ENCODE assay signal across 14 mouse cellular contexts in the genomic region with DNA sequence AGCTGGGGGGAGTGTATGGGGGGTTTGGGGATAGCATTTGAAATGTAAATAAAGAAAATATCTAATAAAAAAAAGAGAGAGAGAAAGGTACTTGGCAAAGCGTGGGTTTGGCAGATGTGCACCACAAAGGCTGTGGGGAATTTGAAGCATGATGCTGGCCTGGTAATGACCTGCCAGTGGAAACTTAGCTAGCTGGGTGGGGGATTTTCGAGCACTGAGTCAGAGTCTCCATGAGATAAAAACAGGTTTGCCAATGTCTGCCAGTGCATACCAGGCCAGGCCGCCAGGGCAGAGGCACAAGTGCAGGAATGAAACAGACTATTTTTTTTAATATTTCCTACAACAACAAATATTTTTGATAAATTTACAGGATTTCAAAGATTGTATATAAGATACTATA.
"Had no signal": no experiment of that assay in that cellular context is flagged by ENCODE, and none has a peak within 500 bp of the region (broad histone marks: within the 10 kb centered on the region; RNA-seq: fewer than 3 reads in every experiment).

No protein-coding gene starts in this region.

- H3K4me2 ChIP-seq: kidney, embryonic 15.5 days; limb, embryonic 13.5 days; midbrain, embryonic 11.5 days; midbrain, embryonic 15.5 days; neural tube, embryonic 12.5 days; stomach, embryonic 15.5 days had no signal

- H3K9me3 ChIP-seq: kidney, embryonic 15.5 days; limb, embryonic 13.5 days; midbrain, embryonic 15.5 days; neural tube, embryonic 12.5 days; stomach, embryonic 15.5 days had no signal

- H3K36me3 ChIP-seq: kidney, embryonic 15.5 days; limb, embryonic 13.5 days; midbrain, embryonic 15.5 days; neural tube, embryonic 12.5 days; stomach, embryonic 15.5 days had no signal

- H3K27ac ChIP-seq: kidney, embryonic 15.5 days; limb, embryonic 13.5 days; liver, embryonic 14.5 days; midbrain, embryonic 15.5 days; neural tube, embryonic 12.5 days; stomach, embryonic 15.5 days had no signal

- DNase-seq: kidney, postnatal 14 days; left cerebral cortex, postnatal 4 days; lung, adult 2 months; right cerebral cortex, postnatal 14 days; thymus, adult 2 months; thymus, postnatal 25 days had no signal

- ATAC-seq: lung, postnatal 0 days; midbrain, embryonic 15.5 days had no signal

- H3K4me3 ChIP-seq: kidney, embryonic 15.5 days; limb, embryonic 13.5 days; midbrain, embryonic 15.5 days; neural tube, embryonic 12.5 days; stomach, embryonic 15.5 days had no signal

- H3K27me3 ChIP-seq: kidney, embryonic 15.5 days; limb, embryonic 13.5 days; midbrain, embryonic 15.5 days; neural tube, embryonic 12.5 days; stomach, embryonic 15.5 days had no signal

- H3K9ac ChIP-seq: kidney, embryonic 15.5 days; limb, embryonic 13.5 days; liver, embryonic 14.5 days; midbrain, embryonic 15.5 days; neural tube, embryonic 12.5 days; stomach, embryonic 15.5 days had no signal

- H3K4me1 ChIP-seq: kidney, embryonic 15.5 days; limb, embryonic 13.5 days; midbrain, embryonic 15.5 days; neural tube, embryonic 12.5 days; stomach, embryonic 15.5 days had no signal
